Mouse (Mus musculus) right cerebral cortex, postnatal 4 days (tissue): ENCODE measurements at regions not wholly inside any gene's neighbourhood (a gene's known extent, or its start where the extent isn't known, plus 50 kb on each side); places are given as distances from the start of the nearest gene placed in this dataset.

Experiments
- DNase-seq: peaks from one replicate; pipeline ENCODE4 v3.0.0-alpha.2; 2022

GRCm38 (mm10) chr11:19679669-19680068 is 244.5 kb upstream of the Spred2 start:
- DNase-seq = no peak

DNA sequence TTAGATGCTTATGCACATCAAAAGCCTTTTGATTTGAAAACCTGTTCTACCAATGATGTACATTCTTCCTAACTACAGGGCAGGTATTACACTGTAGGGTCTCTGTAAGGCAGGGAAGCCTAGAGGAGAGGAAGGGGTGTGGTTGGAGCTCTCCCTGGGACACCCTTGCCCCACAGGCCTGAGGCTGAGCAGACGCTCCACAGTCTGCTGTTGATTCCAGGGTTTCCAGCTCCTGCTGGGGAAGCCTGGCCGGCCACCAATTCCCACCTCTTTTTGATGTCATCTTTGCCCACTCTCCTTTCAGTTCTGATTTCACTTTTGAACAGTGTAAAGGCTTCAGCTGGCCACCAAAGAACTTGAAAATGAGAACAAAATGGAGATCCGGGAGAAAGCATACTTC is 223.0 kb upstream of the Spred2 start:
- no peak for DNase-seq

- no peak for DNase-seq
These were observed 215.4 kb upstream of the Spred2 start for GRCm38 (mm10) chr11:19708821-19709220.

- DNase-seq = no peak
These were observed 214.8 kb upstream of the Spred2 start for GRCm38 (mm10) chr11:19709337-19709736.

GRCm38 (mm10) chr11:19713091-19713490 is 211.1 kb upstream of the Spred2 start:
- DNase-seq = no peak

GRCm38 (mm10) chr11:19713597-19713996 is 210.6 kb upstream of the Spred2 start:
- DNase-seq = peak; percentile 10

GRCm38 (mm10) chr11:19714211-19714610 is 210.0 kb upstream of the Spred2 start:
- DNase-seq = no peak

DNA sequence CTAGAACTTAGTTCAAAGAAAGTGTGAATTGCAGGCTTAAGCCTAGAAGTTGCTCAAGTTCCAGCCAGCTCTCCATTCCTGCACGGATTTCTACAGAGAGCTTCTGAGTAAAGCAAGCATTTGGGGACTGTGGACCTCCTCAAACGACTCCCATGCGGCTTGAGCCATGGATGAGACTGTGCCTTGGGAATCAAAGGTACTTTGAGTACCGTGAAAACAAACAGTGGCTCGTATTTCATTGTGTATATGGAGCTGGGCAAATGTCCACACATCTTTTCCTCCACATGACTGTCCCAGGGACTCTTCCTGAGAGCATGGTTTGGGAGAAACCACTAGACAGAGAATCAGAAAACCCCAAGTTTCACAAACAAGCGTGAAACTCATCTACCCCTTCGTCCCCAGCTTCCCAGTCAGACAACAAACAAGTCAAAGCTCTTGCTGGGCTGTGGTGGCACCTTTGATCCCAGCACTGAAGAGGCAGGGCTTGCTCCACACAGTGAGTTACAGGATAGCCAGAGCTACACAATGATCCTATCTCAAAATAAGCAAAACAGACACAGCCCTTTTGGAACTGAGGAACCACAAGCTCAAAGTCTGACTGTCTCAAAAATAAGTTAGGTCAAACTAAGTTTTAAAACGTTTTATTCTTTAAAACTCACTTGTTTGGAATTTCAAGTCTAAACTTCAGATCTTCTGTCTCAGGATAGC is 209.1 kb upstream of the Spred2 start:
- DNase-seq = no peak

- no peak for DNase-seq
These were observed 206.0 kb upstream of the Spred2 start for GRCm38 (mm10) chr11:19718165-19718564.

GRCm38 (mm10) chr11:19729031-19729430 is 195.1 kb upstream of the Spred2 start:
- DNase-seq = no peak

DNA sequence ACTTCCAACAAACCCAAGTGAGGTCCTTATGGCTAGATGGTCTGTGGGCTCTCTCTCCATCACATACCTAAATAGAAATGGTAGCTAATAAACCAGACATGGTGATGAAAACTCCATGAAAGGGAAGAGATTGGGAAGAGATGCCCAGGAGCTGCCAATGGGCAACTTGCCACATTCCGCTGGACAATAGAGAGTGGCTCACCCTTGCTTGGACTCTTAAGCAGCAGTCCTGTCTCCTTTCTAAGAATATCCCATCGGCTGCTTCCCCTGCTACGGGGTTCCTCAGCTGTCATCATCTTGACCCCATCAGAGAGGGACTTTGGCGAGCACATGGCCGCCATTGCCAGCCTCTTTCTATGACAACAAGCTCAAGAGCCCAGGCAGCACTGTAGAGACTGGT is 193.4 kb upstream of the Spred2 start:
- no peak for DNase-seq

- DNase-seq = no peak
These were observed 188.1 kb upstream of the Spred2 start for GRCm38 (mm10) chr11:19736076-19736475.

DNA sequence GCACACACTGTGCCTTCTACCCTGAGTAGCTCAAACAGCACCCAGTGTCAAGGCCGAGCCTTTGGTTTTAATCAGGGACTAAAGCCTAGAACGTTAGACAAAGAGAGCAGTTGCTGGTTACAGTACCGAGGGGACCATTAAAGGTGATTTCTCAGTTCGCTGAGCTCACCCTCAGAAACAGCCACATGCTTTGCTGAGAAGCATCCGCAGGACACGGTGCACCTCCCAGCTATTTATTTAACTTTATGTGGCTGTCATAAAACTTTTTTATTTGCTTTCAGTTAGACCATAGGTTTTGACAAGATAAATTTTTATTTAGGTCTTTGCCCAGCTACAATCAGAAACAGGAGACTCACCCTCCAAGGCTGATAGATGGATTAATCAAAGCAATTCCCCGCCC is 187.2 kb upstream of the Spred2 start:
- no peak for DNase-seq

DNA sequence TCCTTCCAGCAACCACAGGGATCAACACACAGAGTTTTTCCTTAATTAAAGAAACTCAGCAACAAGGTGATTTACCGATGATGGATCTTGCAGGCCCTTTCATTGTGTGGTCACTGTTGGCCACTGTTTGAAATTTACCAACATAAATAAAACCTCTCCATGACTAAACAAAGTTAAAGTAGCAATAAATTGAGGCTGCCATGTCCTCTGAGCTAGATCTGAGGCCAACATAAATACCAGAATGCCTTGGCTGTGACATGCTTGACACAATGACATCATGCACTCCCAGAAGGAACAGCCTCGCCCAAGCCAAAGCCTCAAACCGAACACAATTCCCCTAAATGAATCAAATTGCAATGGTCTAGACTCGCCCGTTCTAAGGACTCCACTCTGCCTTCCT is 186.8 kb upstream of the Spred2 start:
- DNase-seq = no peak

- DNase-seq = no peak
These were observed 186.4 kb upstream of the Spred2 start for GRCm38 (mm10) chr11:19737807-19738206.

DNA sequence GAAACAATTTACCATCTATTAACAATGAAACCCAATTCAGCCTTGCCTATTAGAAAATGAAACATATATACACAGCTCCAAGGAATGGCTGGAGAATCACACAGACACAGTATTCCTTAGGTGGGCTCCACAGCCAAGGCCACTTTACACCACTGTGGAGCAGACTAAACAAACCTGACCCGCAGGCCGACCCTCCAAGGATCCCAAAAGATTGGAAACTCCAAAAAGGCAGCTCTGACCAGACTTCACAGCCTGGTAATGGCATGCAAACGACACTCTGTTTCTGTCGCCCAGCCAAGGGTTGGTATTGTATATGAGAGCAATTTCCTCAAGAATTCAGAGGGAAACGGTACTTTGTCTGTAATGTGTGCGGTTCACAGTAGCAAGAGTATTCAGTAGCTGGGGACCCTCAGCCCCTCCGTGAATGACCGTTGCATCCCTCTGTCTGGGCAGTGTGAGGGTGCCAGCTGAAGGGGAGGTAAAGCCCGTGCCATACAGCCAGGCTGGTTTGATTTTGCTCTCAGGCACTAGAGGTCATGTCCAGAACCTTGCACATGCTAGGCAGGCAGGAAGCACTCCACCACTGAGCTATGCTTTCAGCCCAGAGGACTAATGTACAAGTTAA is 184.5 kb upstream of the Spred2 start:
- no peak for DNase-seq

GRCm38 (mm10) chr11:19740562-19740961 is 183.6 kb upstream of the Spred2 start:
- no peak for DNase-seq

- no peak for DNase-seq
These were observed 176.8 kb upstream of the Spred2 start for GRCm38 (mm10) chr11:19747097-19747972.

- DNase-seq = no peak
These were observed 176.1 kb upstream of the Spred2 start for GRCm38 (mm10) chr11:19747973-19748559.

- no peak for DNase-seq
These were observed 165.3 kb upstream of the Spred2 start for GRCm38 (mm10) chr11:19758892-19759291.

GRCm38 (mm10) chr11:19760861-19761693 is 163.1 kb upstream of the Spred2 start:
- peak; percentile 59 for DNase-seq

DNA sequence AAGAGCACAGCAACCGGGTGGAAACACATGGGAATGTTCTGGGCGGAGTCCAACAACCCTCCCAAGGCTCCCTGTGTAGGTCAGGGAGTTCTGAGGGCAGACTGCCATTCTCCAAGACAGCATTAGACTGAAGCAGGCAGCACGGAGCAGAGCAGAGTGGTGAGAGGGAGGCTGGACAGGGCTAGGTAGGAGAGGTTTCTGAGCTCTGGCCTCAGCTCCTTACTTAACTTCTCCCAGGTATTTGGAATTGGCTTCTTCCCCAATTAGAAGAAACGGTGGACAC is 162.5 kb upstream of the Spred2 start:
- DNase-seq = peak; percentile 24

- DNase-seq = peak; percentile 35
These were observed 156.9 kb upstream of the Spred2 start for GRCm38 (mm10) chr11:19767316-19767715.
